Comparison of ENCODE assay signal across 10 mouse cellular contexts in the genomic region with DNA sequence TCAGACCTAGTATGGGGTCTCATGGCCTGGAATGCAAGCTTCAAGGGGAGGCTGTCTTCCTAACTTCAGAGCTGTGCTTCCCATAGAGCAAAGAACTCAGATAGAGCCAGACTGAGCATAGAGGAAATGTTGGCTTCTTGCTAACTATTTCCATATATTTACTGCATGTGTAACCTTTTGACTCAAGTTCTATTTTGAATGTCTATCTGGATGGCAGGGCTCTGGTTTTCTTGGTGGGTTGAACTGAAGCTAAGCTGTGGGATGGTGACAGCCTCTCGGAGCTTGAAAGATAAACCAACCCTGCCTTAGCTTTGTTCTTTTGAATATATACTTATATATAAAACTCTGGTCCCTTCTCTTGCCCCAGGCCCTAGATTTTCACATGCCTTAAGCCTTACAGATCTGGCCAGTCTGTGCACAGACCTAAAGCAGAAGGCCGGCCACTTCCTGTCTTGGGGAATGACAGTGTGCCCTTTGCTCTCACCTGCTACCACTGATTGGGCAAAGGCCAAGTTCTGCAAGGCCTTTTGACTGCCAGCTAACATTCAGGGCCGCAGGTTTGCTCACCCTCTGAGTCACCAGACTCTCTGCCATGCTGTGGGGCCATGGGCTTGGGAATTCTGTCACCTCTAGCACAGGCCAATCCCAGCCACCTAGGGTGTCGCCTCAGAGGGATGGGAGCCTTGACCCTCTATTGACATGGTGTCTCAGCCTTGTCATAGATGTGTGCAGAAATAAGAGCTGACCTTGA. TPM values are rescaled to one million over a fixed set of nuclear protein-coding genes. Genes with fewer than 3 reads are reported as not detected.
A peak's percentile ranks its signal among the peaks of the same experiment; 100 is the strongest.
DNase-seq lines count a peak whose midpoint lies in the region; ATAC-seq lines count a peak whose summit lies in the region.
"Had no signal": no experiment of that assay in that cellular context is flagged by ENCODE, and none has a peak within 500 bp of the region (broad histone marks: within the 10 kb centered on the region; RNA-seq: fewer than 3 reads in every experiment).

No protein-coding gene starts in this region.

- no peaks in the 10 kb centered on the region for H3K27me3 ChIP-seq in heart, embryonic 15.5 days
- no peaks in the 10 kb centered on the region for H3K27me3 ChIP-seq in embryonic facial prominence, embryonic 12.5 days

- no peaks in the 10 kb centered on the region for H3K9me3 ChIP-seq in heart, embryonic 15.5 days (replicated peaks)
- no peaks in the 10 kb centered on the region for H3K9me3 ChIP-seq in embryonic facial prominence, embryonic 12.5 days
- H3K9me3 ChIP-seq: midbrain, embryonic 10.5 days had no signal

- H3K36me3 ChIP-seq in heart, embryonic 15.5 days: no peaks in the 10 kb centered on the region
- H3K36me3 ChIP-seq in embryonic facial prominence, embryonic 12.5 days: no peaks in the 10 kb centered on the region
- H3K36me3 ChIP-seq: midbrain, embryonic 10.5 days had no signal

- no peak overlapping the region for H3K4me2 ChIP-seq in heart, embryonic 15.5 days
- H3K4me2 ChIP-seq in embryonic facial prominence, embryonic 12.5 days (replicated peaks): no peak overlapping the region

- H3K4me3 ChIP-seq in heart, embryonic 15.5 days: no peak overlapping the region
- no peak overlapping the region for H3K4me3 ChIP-seq in embryonic facial prominence, embryonic 12.5 days
- H3K4me3 ChIP-seq: midbrain, embryonic 10.5 days had no signal

- H3K9ac ChIP-seq in heart, embryonic 15.5 days: no peak overlapping the region
- H3K9ac ChIP-seq in embryonic facial prominence, embryonic 12.5 days: no peak overlapping the region

- peak overlapping the region; percentile 62 for H3K27ac ChIP-seq in heart, embryonic 15.5 days
- H3K27ac ChIP-seq in embryonic facial prominence, embryonic 12.5 days: peak overlapping the region; percentile 63
- H3K27ac ChIP-seq: midbrain, embryonic 10.5 days had no signal

- DNase-seq in heart, postnatal 36 days: no peak
- peak; percentile 57 for DNase-seq in kidney, postnatal 10 days
- peak; percentile 56 for DNase-seq in lung, postnatal 36 days
- DNase-seq in spleen, postnatal 36 days (ENCODE audit: low spot score in 2 of 2): no peak
- no peak for DNase-seq in layer of hippocampus, postnatal 25 days (ENCODE audit: extremely low spot score in 1 of 2, low spot score in 1 of 2)
- DNase-seq in ovary, postnatal 36 days (ENCODE audit: low spot score): no peak

- H3K4me1 ChIP-seq in heart, embryonic 15.5 days (replicated peaks): peaks cover 28% of the 10 kb centered on the region
- peaks cover 33% of the 10 kb centered on the region for H3K4me1 ChIP-seq in embryonic facial prominence, embryonic 12.5 days

- 66% methylated on average over 4 of the region's 4 CpGs for WGBS in heart, embryonic 15.5 days
- 77% methylated on average over 4 of the region's 4 CpGs for WGBS in embryonic facial prominence, embryonic 12.5 days

- peak; percentile 27; the same call in 1 of the 2 replicates for ATAC-seq in heart, embryonic 15.5 days (replicated peaks; ENCODE audit: insufficient number of reproducible peaks, insufficient read depth, low FRiP score, low read depth)
- ATAC-seq in embryonic facial prominence, embryonic 12.5 days (ENCODE audit: insufficient number of reproducible peaks, insufficient read depth, low FRiP score, low TSS enrichment): 0 out of 2 replicates have a peak, but pooled peaks have one; percentile 18
- ATAC-seq: hindbrain, embryonic 16.5 days had no signal

- intact Hi-C loops in heart, postnatal 36 days (cut with DNase I): no loop called here

RNA-seq across cellular contexts. Expression of a gene that starts 35.1 kb away (rescaled TPM):
- 11.8 and 15.2 TPM in 2 replicates for polyA plus RNA-seq in heart, embryonic 15.5 days (2015; fragmentation: Nextera tagmentation; extraction: Ambion mirVana)
- total RNA-seq in heart, postnatal 36 days (2021): 10 to 100 TPM in 1 of 2 experiments, 1 to 10 TPM in 1; 8.6 to 10.2 TPM
- 19.6 and 21.0 TPM in 2 replicates for polyA plus RNA-seq in embryonic facial prominence, embryonic 12.5 days (2016; fragmentation: Nextera tagmentation; extraction: Ambion mirVana)
- 1 to 10 TPM; 8.9 TPM for total RNA-seq in layer of hippocampus, postnatal 25 days (2021)

Comparison
In these comparisons a context has a peak if more than half of its experiments do, and no peak if none do; other contexts are left out.
1. DNase-seq: peak in kidney, postnatal 10 days (single experiment) and lung, postnatal 36 days (single experiment); none in heart, postnatal 36 days (0 of 2), spleen, postnatal 36 days (0 of 2), layer of hippocampus, postnatal 25 days (0 of 2) and ovary, postnatal 36 days (single experiment).